Mouse (Mus musculus) hindlimb bud, embryonic 11.5 days (tissue): ENCODE data around the gene Rpl38.

ENCODE experiments used
- DNase-seq: peaks from one replicate; pipeline ENCODE4 v3.0.0-alpha.2; 2012; ENCODE audit warnings: low read depth, low spot score; ENCODE audit errors: extremely low spot score

Rpl38 gene

DNA sequence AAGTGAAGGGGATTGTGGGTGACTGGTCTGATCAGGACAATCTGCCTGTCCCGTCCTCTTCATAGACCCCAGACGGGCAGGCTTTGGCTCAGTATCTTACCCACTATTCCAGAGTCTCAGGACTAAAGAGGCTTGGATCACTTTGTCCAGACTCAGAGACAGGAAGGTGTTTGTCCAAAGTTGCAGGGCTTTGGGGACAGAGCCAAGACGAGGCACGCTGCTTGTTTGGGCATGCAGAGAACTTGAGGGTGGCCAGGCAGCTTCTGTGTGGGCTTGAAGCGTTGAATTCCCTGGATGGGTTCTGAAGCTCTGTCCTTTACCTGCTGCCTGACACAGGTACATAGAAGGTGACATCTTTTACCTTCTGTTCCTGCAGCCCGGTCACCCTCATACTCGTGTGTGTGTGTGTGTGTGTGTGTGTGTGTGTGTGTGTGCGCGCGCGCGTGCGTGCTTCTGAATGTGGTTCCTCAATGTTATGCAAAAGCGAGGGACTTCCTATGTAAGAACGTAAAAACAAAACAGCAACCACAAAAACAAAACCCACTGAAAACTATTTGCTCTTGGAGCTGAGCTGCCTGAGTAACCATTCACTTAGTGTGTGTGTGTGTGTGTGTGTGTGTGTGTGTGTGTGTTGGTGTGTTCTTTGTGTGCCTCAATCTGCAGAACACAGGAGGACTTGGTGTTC is 34.1 kb downstream of the Rpl38 start:
- no peak for DNase-seq

DNA sequence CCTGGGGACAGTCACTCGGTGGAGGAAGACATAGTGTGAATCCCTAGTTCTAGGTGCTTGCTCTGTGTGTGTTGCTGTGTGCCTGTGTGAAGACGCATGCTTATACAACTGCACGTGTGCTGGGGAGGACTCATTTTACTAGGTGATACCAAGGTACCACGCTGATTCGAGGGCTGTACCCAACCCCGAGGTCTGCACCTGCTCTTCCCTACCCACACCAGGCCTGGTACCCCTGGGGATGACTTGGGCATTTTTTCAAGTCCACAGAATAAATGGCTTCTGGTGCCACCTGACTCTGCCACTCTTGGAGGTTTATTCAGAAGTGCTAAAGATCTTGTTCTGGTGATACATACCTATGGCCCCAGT is 34.7 kb downstream of the Rpl38 start:
- DNase-seq, result no peak

DNA sequence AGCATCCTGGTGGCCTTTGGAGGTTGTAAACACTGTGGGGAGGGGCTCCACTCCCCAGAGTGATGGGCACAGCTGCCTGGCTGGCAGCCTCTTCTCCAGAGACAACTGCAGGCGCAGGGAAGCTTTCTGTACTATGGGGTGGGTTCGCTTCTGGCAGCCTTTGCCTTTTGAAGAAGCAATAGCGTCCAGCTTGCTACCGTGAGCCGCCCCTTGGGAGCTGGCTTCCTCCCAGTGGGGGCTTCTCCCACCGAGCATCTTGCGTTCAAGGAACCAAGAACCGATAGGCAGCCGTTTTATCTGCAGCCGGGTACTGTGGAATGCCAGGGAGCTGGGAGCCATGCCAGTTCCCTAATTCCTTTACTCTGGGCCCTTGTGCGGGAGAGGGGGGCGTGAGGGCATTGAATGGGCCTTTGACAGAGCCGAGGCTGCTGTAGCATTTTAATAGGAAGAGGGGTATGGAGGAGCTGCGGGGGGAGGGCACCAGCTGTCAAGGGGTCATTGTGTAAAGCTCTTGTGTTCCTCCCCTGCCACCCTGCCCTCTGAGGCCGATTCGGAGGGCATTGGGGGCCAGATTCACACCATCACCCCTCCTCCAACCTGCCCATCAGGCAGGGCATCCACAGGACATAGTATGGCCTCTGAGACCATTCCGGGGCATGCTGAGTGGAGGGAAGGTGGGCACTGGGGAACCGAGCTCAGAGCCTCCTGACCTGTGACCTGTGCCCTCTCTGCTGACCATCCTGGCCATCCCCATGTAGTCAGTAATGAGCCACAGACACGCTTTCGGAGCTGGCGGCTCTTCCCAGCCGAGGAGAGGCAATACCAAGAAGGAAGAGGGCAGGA is 36.0 kb downstream of the Rpl38 start:
- no peak for DNase-seq

DNA sequence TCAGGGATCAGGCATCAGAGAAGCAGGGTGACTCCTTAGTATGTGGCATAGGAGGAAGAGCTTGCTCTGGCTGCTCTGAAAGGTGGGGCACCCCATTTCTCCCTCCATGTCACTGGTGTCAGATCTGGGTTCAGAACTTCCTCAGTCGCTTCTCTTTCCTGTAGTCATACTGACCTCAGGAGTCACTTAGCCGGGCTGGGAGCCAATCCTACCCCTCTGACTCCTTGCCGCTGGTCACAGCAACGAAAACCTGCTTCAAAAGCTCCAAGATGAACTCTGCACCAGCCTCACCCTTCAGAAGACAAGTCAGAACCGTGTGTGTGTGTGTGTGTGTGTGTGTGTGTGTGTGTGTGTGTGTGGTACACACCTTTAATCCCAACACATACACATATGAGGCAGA is 38.0 kb downstream of the Rpl38 start:
- DNase-seq, result no peak

DNA sequence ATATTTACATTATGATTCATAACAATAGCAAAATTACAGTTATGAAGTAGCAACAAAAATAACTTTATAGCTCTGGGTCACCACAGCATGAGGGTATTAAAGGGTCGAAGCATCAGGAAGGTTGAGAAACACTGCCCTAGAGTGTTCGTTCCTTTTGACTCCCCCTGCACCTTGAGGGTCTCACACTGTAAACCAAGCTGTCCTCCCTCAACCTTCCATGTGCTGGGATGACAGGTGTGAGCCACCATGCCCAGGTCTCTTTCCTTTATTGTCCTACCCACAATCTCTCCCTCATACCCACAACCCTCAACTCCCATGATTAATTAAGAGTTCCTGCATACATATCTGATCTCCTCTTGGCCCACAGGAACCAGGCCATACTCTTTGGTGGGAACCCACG is 43.1 kb downstream of the Rpl38 start:
- DNase-seq, result no peak

DNA sequence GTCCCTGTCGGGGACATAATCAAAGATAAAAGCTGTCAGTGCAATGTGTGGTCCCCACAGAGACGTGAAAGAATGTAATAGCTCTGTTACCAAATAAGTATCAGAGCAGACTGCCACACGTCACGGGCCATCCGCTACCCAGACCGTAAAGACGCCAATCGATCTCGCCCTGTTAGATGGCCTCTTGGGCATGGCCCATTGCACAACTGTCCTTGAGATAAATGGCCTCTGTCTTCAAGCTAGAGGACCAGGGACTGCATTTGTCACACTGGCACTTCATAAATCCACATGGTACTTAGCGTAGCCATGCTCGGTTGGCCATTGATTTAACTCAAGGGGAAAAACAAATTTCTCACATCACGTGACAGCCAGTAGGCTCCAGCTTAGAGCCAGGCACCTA is 43.5 kb downstream of the Rpl38 start:
- no peak for DNase-seq

DNA sequence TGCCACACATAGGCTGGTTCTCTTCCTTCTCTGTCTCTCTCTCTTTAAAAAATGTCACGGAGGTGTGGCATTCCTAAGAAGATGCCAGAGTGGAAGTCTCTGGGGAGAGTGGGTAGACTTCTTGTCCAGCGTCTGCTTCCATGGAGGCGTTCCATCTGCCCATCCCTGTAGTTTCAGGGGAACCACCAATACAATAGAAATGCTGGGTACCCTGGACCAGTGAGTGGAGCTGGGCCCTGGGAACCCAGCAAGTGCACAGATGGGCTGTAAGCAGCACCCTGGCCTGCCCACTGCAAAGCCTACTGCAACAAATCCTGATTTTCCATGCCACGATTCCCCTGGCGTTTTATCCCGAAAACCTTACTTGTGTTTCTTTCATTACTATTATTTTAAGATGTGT is 46.2 kb downstream of the Rpl38 start:
- DNase-seq, result no peak

DNA sequence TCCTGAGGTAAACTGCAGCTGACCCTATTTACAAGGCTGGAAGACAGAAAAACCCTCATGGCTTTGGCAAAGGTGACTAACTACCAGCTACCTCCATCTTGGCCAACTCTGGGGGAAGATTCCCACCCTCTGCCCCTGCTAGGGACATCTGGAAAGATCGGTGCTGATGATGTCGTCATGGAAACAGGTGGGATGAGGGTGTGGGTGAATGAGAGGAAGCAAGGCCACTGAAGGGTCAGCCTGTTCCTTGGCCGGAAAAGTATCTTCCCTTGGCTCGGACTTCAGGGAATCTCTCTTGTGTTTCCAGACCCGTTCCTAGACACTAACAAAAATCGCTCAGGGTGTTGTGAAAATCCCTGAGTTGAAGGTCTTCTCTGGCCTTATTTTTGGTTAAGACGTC is 47.2 kb downstream of the Rpl38 start:
- no peak for DNase-seq

DNA sequence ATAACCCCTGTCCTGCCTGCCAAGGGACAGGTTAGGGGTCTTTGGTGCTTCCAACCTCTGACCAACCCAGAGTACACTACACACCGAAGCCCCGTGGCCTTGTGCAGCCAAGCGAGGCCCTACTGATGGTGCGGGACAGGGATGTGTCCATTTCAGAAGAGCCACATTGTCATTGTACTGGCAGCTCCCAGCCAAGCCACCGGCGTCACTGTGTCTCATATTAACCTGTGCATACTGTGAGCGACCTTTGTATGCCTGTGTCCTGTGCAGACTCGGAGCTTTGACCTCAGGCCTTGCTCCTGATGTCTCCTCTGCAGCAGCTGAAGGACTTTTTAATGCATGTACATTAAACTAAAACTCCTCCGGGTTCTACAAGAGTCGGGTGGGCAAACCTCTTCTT is 52.2 kb downstream of the Rpl38 start:
- DNase-seq, result no peak
